Mouse (Mus musculus) spleen, adult 12 weeks (tissue): Measurements from ENCODE around the gene Stk40.
A peak's percentile ranks its signal among the peaks of the same experiment; 100 is the strongest.
"Not testable (repeated sequence)": the region's sequence is repeated elsewhere in the genome, so short reads cannot be mapped to it uniquely, and the experiment has no call there.

Source experiments
- DNase-seq: peaks from one replicate; pipeline ENCODE4 v3.0.0; 2022; ENCODE audit warnings: low spot score

The Stk40 gene

GRCm38 (mm10) chr4:126156617-126157016 lies 52.9 kb downstream of the Stk40 start:
- DNase-seq: peak; percentile 23

GRCm38 (mm10) chr4:126157562-126157961 lies 53.8 kb downstream of the Stk40 start:
- no peak for DNase-seq

GRCm38 (mm10) chr4:126159455-126159854 lies 55.7 kb downstream of the Stk40 start:
- DNase-seq: no peak

GRCm38 (mm10) chr4:126160981-126161380 lies 57.2 kb downstream of the Stk40 start:
- DNase-seq: no peak

GRCm38 (mm10) chr4:126161456-126161855 lies 57.7 kb downstream of the Stk40 start:
- DNase-seq: no peak

GRCm38 (mm10) chr4:126161986-126162385 lies 58.2 kb downstream of the Stk40 start:
- no peak for DNase-seq

- peak; percentile 58 for DNase-seq
Measured at GRCm38 (mm10) chr4:126162544-126163066, 58.8 kb downstream of the Stk40 start.

GRCm38 (mm10) chr4:126163067-126163659 lies 59.4 kb downstream of the Stk40 start, which contains the start of gene Sh3d21:
Sh3d21 (minus strand) TSS chr4:126163491.
- no peak for DNase-seq

- no peak for DNase-seq
Measured at GRCm38 (mm10) chr4:126163685-126164084, 59.9 kb downstream of the Stk40 start.

- not testable (repeated sequence) for DNase-seq
Measured at GRCm38 (mm10) chr4:126165092-126165491, 61.3 kb downstream of the Stk40 start.

GRCm38 (mm10) chr4:126166084-126166483 lies 62.3 kb downstream of the Stk40 start:
- no peak for DNase-seq

- DNase-seq: no peak
Measured at GRCm38 (mm10) chr4:126168851-126169250, 65.1 kb downstream of the Stk40 start.

GRCm38 (mm10) chr4:126170737-126171136 lies 67.0 kb downstream of the Stk40 start:
- not testable (repeated sequence) for DNase-seq

- DNase-seq: no peak
Measured at GRCm38 (mm10) chr4:126173800-126174199, 70.0 kb downstream of the Stk40 start.

- not testable (repeated sequence) for DNase-seq
Measured at GRCm38 (mm10) chr4:126175980-126176379, 72.2 kb downstream of the Stk40 start.

- no peak for DNase-seq
Measured at GRCm38 (mm10) chr4:126181170-126181957, 77.6 kb downstream of the Stk40 start.

- no peak for DNase-seq
Measured at GRCm38 (mm10) chr4:126183034-126183433, 79.3 kb downstream of the Stk40 start.

GRCm38 (mm10) chr4:126187096-126187495 lies 83.3 kb downstream of the Stk40 start:
- no peak for DNase-seq
